Mouse (Mus musculus): ENCODE data around the gene Kcnj11. TPM values are rescaled to one million over a fixed set of nuclear protein-coding genes. Genes with fewer than 3 reads are reported as not detected.

Gene Kcnj11
- polyA plus RNA-seq, 1 experiment from 2014 or later: 3.7 TPM

DNA sequence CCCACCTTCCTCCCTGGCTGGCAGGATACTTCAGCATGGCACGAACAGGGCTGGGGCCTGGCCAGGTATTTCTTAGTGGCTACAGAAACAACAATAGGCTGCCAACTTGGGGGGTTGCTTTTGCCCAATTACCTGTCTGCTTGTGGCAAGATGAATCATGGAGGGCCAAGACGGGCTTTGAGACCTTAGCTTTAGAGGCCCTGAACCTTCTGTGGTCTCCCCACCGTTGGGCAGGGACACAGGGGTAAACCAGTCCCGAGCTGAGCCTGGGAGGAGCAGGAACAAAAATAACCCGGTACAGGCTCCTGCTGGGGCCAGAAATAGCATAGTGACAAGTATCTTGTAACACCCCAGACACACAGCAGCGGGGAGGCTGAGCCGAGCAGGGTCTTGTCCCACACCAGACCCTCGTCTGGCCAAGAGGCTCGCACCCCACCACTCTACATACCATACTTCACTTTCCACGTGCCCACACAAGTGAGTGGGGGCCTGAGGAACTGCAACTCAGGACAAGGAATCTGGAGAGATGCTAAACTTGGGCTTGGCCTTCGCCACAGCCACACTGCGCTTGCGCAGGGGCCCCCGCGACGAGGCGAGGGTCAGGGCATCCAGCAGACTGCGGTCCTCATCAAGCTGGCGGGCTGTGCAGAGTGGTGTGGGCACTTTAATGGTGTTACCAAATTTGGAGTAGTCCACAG is 2.2 kb downstream of the Kcnj11 start:
- H3K27ac ChIP-seq (ENCODE audit: low read depth, low read length): no peak overlapping the region
- no peak for ATAC-seq
- WGBS: 80% methylated on average over 19 of the region's 19 CpGs

GRCm38 (mm10) chr7:46097319-46097783 is 3.2 kb downstream of the Kcnj11 start:
- H3K4me1 ChIP-seq (ENCODE audit: control insufficient read depth, insufficient read depth, low read depth, low read length): peaks cover 22% of the 10 kb centered on the region
- WGBS: 63% methylated on average over 4 of the region's 4 CpGs
- no peak for ATAC-seq
- peak overlapping the region; percentile 13 for H3K4me2 ChIP-seq (ENCODE audit: low read length)
- no peak overlapping the region for H3K4me3 ChIP-seq (ENCODE audit: low read length)
- H3K27me3 ChIP-seq (replicated peaks; ENCODE audit: control insufficient read depth, insufficient read depth, low read length): peaks cover 4% of the 10 kb centered on the region
- H3K9ac ChIP-seq (ENCODE audit: low read depth, low read length): no peak overlapping the region
- H3K9me3 ChIP-seq (ENCODE audit: control insufficient read depth, low read length): no peaks in the 10 kb centered on the region
- H3K36me3 ChIP-seq (ENCODE audit: control insufficient read depth, insufficient read depth, low read length): no peaks in the 10 kb centered on the region
- no peak overlapping the region for H3K27ac ChIP-seq (ENCODE audit: low read depth, low read length)

More for the DNA sequence above, 2.2 kb downstream of the Kcnj11 start:
- no peaks in the 10 kb centered on the region for H3K36me3 ChIP-seq (ENCODE audit: control insufficient read depth, insufficient read depth, low read length)
- H3K4me1 ChIP-seq (ENCODE audit: control insufficient read depth, insufficient read depth, low read depth, low read length): peaks cover 22% of the 10 kb centered on the region
- peaks cover 4% of the 10 kb centered on the region for H3K27me3 ChIP-seq (replicated peaks; ENCODE audit: control insufficient read depth, insufficient read depth, low read length)
- H3K4me2 ChIP-seq (ENCODE audit: low read length): peak overlapping the region; percentile 28
- H3K9me3 ChIP-seq (ENCODE audit: control insufficient read depth, low read length): no peaks in the 10 kb centered on the region
- H3K9ac ChIP-seq (ENCODE audit: low read depth, low read length): no peak overlapping the region
- H3K4me3 ChIP-seq (ENCODE audit: low read length): no peak overlapping the region; the same call in 1 of the 2 replicates

GRCm38 (mm10) chr7:46096136-46096535 is 4.4 kb downstream of the Kcnj11 start:
- peak; percentile 25 for ATAC-seq
- 0% methylated on average over 4 of the region's 4 CpGs for WGBS

GRCm38 (mm10) chr7:46092803-46093202 is 7.8 kb downstream of the Kcnj11 start:
- H3K27me3 ChIP-seq (replicated peaks; ENCODE audit: control insufficient read depth, insufficient read depth, low read length): peaks cover 4% of the 10 kb centered on the region
- 19% methylated on average over 8 of the region's 8 CpGs for WGBS
- no peak overlapping the region for H3K27ac ChIP-seq (ENCODE audit: low read depth, low read length)
- H3K4me3 ChIP-seq (ENCODE audit: low read length): no peak overlapping the region
- ATAC-seq: no peak
- no peaks in the 10 kb centered on the region for H3K36me3 ChIP-seq (ENCODE audit: control insufficient read depth, insufficient read depth, low read length)
- H3K9me3 ChIP-seq (ENCODE audit: control insufficient read depth, low read length): peaks cover 5% of the 10 kb centered on the region
- peaks cover 12% of the 10 kb centered on the region for H3K4me1 ChIP-seq (ENCODE audit: control insufficient read depth, insufficient read depth, low read depth, low read length)
- no peak overlapping the region for H3K9ac ChIP-seq (ENCODE audit: low read depth, low read length)
- H3K4me2 ChIP-seq (ENCODE audit: low read length): no peak overlapping the region

More at GRCm38 (mm10) chr7:46096136-46096535, 4.4 kb downstream of the Kcnj11 start:
- no peak overlapping the region for H3K4me3 ChIP-seq (ENCODE audit: low read length)
- H3K36me3 ChIP-seq (ENCODE audit: control insufficient read depth, insufficient read depth, low read length): no peaks in the 10 kb centered on the region
- peaks cover 4% of the 10 kb centered on the region for H3K27me3 ChIP-seq (replicated peaks; ENCODE audit: control insufficient read depth, insufficient read depth, low read length)
- no peak overlapping the region for H3K9ac ChIP-seq (ENCODE audit: low read depth, low read length)
- H3K4me2 ChIP-seq (ENCODE audit: low read length): no peak overlapping the region
- peaks cover 22% of the 10 kb centered on the region for H3K4me1 ChIP-seq (ENCODE audit: control insufficient read depth, insufficient read depth, low read depth, low read length)
- no peak overlapping the region for H3K27ac ChIP-seq (ENCODE audit: low read depth, low read length)
- H3K9me3 ChIP-seq (ENCODE audit: control insufficient read depth, low read length): no peaks in the 10 kb centered on the region

- no peak for ATAC-seq
- Histone ChIP-seq H3K4me1 (ENCODE audit: control insufficient read depth, insufficient read depth, low read depth, low read length) (0 out of 2 replicates have a peak, but pooled peaks cover 4% of the 10 kb centered on the region), H3K9ac (ENCODE audit: low read depth, low read length) (no peak overlapping the region), H3K27ac (ENCODE audit: low read depth, low read length) (no peak overlapping the region), H3K4me3 (ENCODE audit: low read length) (no peak overlapping the region), H3K9me3 (ENCODE audit: control insufficient read depth, low read length) (peaks cover 5% of the 10 kb centered on the region), H3K27me3 (replicated peaks; ENCODE audit: control insufficient read depth, insufficient read depth, low read length) (no peaks in the 10 kb centered on the region), H3K36me3 (ENCODE audit: control insufficient read depth, insufficient read depth, low read length) (peaks cover 7% of the 10 kb centered on the region), H3K4me2 (ENCODE audit: low read length) (no peak overlapping the region)
- WGBS: 89% methylated on average over 6 of the region's 6 CpGs
Measured at GRCm38 (mm10) chr7:46088241-46088640, 12.3 kb downstream of the Kcnj11 start.

DNA sequence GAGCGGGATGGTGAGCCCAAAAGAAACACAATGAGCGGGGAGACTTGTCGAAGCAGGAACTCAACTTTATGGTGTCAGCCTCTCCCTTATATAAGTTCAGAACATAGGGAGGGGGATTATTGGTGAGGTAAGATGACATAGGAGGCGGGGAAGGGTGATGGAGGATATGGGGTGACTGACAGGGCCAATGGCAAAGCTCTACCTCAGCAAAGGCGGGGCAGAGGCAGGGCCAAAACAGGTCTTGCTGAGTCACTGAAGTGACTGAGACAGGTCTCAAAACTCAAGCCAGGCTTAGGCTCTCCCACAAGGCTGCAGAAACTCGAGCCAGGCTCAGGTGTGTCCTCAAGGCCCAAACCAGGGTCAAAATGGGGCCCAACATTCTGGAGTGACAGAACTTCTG is 14.2 kb downstream of the Kcnj11 start:
- H3K4me2 ChIP-seq (ENCODE audit: low read length): no peak overlapping the region
- no peak overlapping the region for H3K27ac ChIP-seq (ENCODE audit: low read depth, low read length)
- H3K36me3 ChIP-seq (ENCODE audit: control insufficient read depth, insufficient read depth, low read length): peaks cover 20% of the 10 kb centered on the region
- WGBS: 93% methylated on average over 6 of the region's 6 CpGs
- no peak for ATAC-seq
- H3K4me1 ChIP-seq (ENCODE audit: control insufficient read depth, insufficient read depth, low read depth, low read length): no peaks in the 10 kb centered on the region
- H3K27me3 ChIP-seq (replicated peaks; ENCODE audit: control insufficient read depth, insufficient read depth, low read length): no peaks in the 10 kb centered on the region
- H3K9ac ChIP-seq (ENCODE audit: low read depth, low read length): no peak overlapping the region
- H3K9me3 ChIP-seq (ENCODE audit: control insufficient read depth, low read length): peaks cover 5% of the 10 kb centered on the region
- no peak overlapping the region for H3K4me3 ChIP-seq (ENCODE audit: low read length)

DNA sequence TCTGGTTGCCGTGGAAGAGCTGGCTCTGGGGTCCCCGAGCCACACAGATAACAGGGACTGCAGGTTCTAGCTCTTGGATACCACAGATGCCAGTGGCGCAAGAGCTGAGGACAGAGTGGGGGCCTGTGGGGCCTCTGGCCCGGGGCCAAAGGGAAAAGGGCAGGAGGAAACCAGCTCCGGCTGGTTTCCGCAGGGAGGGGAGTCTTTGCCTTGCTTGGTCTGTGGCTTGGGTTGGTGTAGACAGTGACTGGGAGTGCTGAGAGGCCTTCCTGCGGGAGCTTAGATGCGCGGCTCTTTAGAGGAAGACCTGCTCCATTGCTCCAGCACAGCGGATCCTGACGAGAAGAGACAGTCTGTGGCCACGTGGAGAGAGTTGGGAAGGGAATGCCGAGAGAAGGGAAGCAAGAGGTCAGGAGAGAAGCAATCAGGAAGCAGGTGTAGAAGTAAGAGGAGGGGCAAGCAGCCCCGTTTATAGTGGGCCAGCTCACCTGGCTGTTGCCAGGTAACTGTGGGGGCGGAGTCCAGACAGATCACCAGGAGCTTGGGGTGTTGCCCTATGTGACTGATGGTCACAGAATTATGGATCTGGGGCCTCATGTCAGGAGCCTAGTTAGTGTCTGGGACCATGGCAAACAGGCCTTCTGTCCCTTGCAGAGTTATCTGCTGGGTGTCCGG is 15.6 kb downstream of the Kcnj11 start:
- Histone ChIP-seq H3K4me1 (ENCODE audit: control insufficient read depth, insufficient read depth, low read depth, low read length) (no peaks in the 10 kb centered on the region), H3K9ac (ENCODE audit: low read depth, low read length) (no peak overlapping the region), H3K27ac (ENCODE audit: low read depth, low read length) (no peak overlapping the region), H3K9me3 (ENCODE audit: control insufficient read depth, low read length) (peaks cover 5% of the 10 kb centered on the region), H3K27me3 (replicated peaks; ENCODE audit: control insufficient read depth, insufficient read depth, low read length) (no peaks in the 10 kb centered on the region), H3K4me2 (ENCODE audit: low read length) (no peak overlapping the region), H3K36me3 (ENCODE audit: control insufficient read depth, insufficient read depth, low read length) (peaks cover 27% of the 10 kb centered on the region), H3K4me3 (ENCODE audit: low read length) (no peak overlapping the region)
- 74% methylated on average over 16 of the region's 16 CpGs for WGBS
- ATAC-seq: no peak; the same call in 1 of the 2 replicates

GRCm38 (mm10) chr7:46084024-46084423 is 16.5 kb downstream of the Kcnj11 start:
- 88% methylated on average over 10 of the region's 10 CpGs for WGBS
- H3K27ac ChIP-seq (ENCODE audit: low read depth, low read length): no peak overlapping the region
- H3K4me3 ChIP-seq (ENCODE audit: low read length): no peak overlapping the region
- H3K4me2 ChIP-seq (ENCODE audit: low read length): no peak overlapping the region
- H3K27me3 ChIP-seq (replicated peaks; ENCODE audit: control insufficient read depth, insufficient read depth, low read length): no peaks in the 10 kb centered on the region
- peaks cover 27% of the 10 kb centered on the region for H3K36me3 ChIP-seq (ENCODE audit: control insufficient read depth, insufficient read depth, low read length)
- peaks cover 5% of the 10 kb centered on the region for H3K9me3 ChIP-seq (ENCODE audit: control insufficient read depth, low read length)
- H3K4me1 ChIP-seq (ENCODE audit: control insufficient read depth, insufficient read depth, low read depth, low read length): no peaks in the 10 kb centered on the region
- ATAC-seq: no peak
- H3K9ac ChIP-seq (ENCODE audit: low read depth, low read length): no peak overlapping the region

- H3K9me3 ChIP-seq (ENCODE audit: control insufficient read depth, low read length): no peaks in the 10 kb centered on the region
- H3K4me3 ChIP-seq (ENCODE audit: low read length): no peak overlapping the region
- no peak overlapping the region for H3K4me2 ChIP-seq (ENCODE audit: low read length)
- peak; percentile 85 for ATAC-seq
- H3K4me1 ChIP-seq (ENCODE audit: control insufficient read depth, insufficient read depth, low read depth, low read length): no peaks in the 10 kb centered on the region
- H3K27ac ChIP-seq (ENCODE audit: low read depth, low read length): no peak overlapping the region
- WGBS: 64% methylated on average over 12 of the region's 12 CpGs
- no peaks in the 10 kb centered on the region for H3K27me3 ChIP-seq (replicated peaks; ENCODE audit: control insufficient read depth, insufficient read depth, low read length)
- H3K36me3 ChIP-seq (ENCODE audit: control insufficient read depth, insufficient read depth, low read length): peaks cover 31% of the 10 kb centered on the region
- no peak overlapping the region for H3K9ac ChIP-seq (ENCODE audit: low read depth, low read length)
Measured at GRCm38 (mm10) chr7:46077675-46078074, 22.9 kb downstream of the Kcnj11 start.
